Mouse (Mus musculus): ENCODE results near the gene Mfap2. TPM values are rescaled to one million over a fixed set of nuclear protein-coding genes. Genes with fewer than 3 reads are reported as not detected.

The Mfap2 gene
- polyA plus RNA-seq, 1 experiment from 2014 or later = 409 TPM

DNA sequence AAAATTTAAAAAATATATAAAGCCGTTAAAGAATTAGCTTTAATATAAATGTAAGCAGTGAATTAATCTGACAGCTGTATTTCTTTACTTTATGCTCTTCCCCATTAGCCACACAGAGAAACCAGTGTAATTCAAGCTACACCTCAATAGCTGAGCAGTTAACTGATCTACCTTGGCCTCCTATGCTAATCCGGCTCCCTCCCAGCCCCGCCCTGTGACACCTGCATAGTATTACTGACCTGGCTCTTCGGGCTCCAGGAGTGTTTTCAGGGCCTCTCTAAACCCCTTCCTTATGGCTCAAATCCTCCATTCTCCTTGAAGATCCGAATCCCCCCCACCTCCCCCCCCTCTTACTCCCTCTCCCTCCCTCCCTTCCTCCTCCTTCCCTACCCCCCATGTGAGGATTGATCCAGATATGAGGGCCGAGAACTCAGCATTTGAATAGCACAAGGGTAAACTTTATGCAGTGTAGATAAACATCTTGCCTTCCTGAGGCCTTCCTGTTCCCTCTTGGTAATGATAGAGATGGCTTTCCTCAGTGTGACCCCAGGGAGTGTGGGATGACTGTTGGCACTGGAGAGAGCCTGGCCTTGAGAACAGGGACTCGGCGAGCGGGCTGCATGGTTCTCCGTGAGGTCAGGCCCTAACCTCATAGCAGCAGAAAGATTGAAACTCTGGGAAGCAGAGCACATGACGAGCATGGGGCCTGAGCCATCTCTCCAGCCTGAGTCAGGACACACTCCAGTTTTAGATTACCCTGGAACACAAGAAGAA is 42.6 kb upstream of the Mfap2 start:
- H3K36me3 ChIP-seq (replicated peaks; ENCODE audit: control insufficient read depth, insufficient read depth, low read depth, low read length) = peaks cover 2% of the 10 kb centered on the region; the same call in 1 of the 2 replicates
- no peak overlapping the region for H3K4me3 ChIP-seq (ENCODE audit: low read depth, low read length)
- H3K9ac ChIP-seq (replicated peaks; ENCODE audit: low read length) = no peak overlapping the region
- H3K9me3 ChIP-seq (replicated peaks; ENCODE audit: control insufficient read depth, low read length) = no peaks in the 10 kb centered on the region
- WGBS = 88% methylated on average over 11 of the region's 11 CpGs
- no peaks in the 10 kb centered on the region for H3K4me1 ChIP-seq (ENCODE audit: control insufficient read depth, insufficient read depth, low read length)
- H3K27me3 ChIP-seq (ENCODE audit: control insufficient read depth, insufficient read depth, low read length) = no peaks in the 10 kb centered on the region
- DNase-seq (ENCODE audit: low spot score) (no peak), ATAC-seq (replicated peaks; ENCODE audit: insufficient number of reproducible peaks, low FRiP score, low TSS enrichment, low read depth) (no peak)
- H3K4me2 ChIP-seq (ENCODE audit: low read depth, low read length) = no peak overlapping the region
- H3K27ac ChIP-seq (replicated peaks; ENCODE audit: low read depth, low read length) = no peak overlapping the region

DNA sequence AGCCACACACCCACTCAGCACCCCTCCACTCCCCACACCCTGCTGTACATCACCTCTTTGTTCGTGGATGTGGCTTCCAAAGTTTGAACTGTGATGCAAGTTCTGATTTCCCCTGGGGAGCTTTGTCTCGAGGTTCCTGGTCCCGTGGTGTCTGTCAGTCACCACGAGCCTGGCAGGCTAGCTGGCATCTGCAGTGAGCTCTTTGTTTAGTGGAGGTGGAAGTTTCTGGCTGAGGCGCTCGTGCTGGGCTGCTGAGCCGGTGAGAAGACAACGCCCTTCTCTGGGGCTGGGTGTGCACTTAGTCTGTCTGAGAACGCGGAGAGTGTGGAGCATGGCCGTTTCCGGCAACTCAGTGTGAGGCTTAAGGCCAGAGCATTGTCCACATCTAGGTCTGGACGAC is 38.5 kb upstream of the Mfap2 start:
- H3K4me3 ChIP-seq (ENCODE audit: low read depth, low read length) = no peak overlapping the region
- H3K9me3 ChIP-seq (replicated peaks; ENCODE audit: control insufficient read depth, low read length) = no peaks in the 10 kb centered on the region
- H3K4me1 ChIP-seq (ENCODE audit: control insufficient read depth, insufficient read depth, low read length) = no peaks in the 10 kb centered on the region
- H3K27me3 ChIP-seq (ENCODE audit: control insufficient read depth, insufficient read depth, low read length) = no peaks in the 10 kb centered on the region
- ATAC-seq (replicated peaks; ENCODE audit: insufficient number of reproducible peaks, low FRiP score, low TSS enrichment, low read depth) (no peak), DNase-seq (ENCODE audit: low spot score) (no peak)
- no peak overlapping the region for H3K9ac ChIP-seq (replicated peaks; ENCODE audit: low read length)
- H3K4me2 ChIP-seq (ENCODE audit: low read depth, low read length) = no peak overlapping the region
- H3K36me3 ChIP-seq (replicated peaks; ENCODE audit: control insufficient read depth, insufficient read depth, low read depth, low read length) = peaks cover 18% of the 10 kb centered on the region
- no peak overlapping the region for H3K27ac ChIP-seq (replicated peaks; ENCODE audit: low read depth, low read length)
- WGBS = 90% methylated on average over 13 of the region's 13 CpGs

DNA sequence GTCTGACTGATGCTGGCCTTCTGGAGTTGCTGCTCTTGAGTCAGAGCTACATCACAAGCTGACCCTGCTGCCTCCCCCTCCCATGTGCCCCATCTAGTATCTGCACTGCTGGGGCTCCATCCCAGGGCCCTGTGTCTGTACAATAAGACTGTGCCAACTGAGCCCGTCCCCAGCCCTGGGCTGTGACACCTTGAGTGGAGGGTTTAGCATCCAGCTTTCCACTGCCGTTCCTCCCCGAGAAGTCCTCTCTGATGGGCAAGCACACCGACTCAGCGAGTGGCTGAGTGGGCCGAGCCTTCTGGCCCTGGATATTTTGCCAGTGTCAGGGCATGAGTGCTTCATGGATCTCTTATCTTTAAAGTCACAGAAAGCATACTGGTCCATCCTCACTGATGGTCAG is 35.8 kb upstream of the Mfap2 start:
- no peak overlapping the region for H3K4me3 ChIP-seq (ENCODE audit: low read depth, low read length)
- peaks cover 25% of the 10 kb centered on the region for H3K36me3 ChIP-seq (replicated peaks; ENCODE audit: control insufficient read depth, insufficient read depth, low read depth, low read length)
- ATAC-seq (replicated peaks; ENCODE audit: insufficient number of reproducible peaks, low FRiP score, low TSS enrichment, low read depth) (no peak), DNase-seq (ENCODE audit: low spot score) (no peak)
- no peak overlapping the region for H3K4me2 ChIP-seq (ENCODE audit: low read depth, low read length)
- H3K27ac ChIP-seq (replicated peaks; ENCODE audit: low read depth, low read length) = no peak overlapping the region
- no peak overlapping the region for H3K9ac ChIP-seq (replicated peaks; ENCODE audit: low read length)
- H3K4me1 ChIP-seq (ENCODE audit: control insufficient read depth, insufficient read depth, low read length) = no peaks in the 10 kb centered on the region
- H3K9me3 ChIP-seq (replicated peaks; ENCODE audit: control insufficient read depth, low read length) = no peaks in the 10 kb centered on the region
- no peaks in the 10 kb centered on the region for H3K27me3 ChIP-seq (ENCODE audit: control insufficient read depth, insufficient read depth, low read length)
- WGBS = 95% methylated on average over 6 of the region's 6 CpGs

DNA sequence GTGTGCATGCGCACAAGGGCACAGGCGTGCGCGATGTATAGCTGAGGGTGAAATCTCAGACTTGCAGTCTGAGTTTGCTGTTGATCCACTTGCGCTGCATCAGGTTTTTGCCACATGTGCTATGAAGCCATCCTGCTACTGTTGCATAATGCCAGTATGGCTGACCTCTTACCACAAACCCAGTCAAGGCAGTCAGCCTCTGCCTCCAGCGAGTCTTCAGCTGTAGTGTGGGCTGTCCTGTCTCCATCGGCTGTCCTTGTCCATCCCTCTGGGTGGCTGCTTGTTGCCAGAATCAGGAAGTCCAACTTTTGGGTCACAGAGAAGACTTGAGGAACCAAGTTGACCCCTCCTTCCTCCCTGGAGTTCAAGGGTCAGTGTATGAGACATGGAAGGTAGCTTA is 34.9 kb upstream of the Mfap2 start:
- Histone ChIP-seq H3K9me3 (replicated peaks; ENCODE audit: control insufficient read depth, low read length) (no peaks in the 10 kb centered on the region), H3K4me2 (ENCODE audit: low read depth, low read length) (no peak overlapping the region), H3K36me3 (replicated peaks; ENCODE audit: control insufficient read depth, insufficient read depth, low read depth, low read length) (peaks cover 26% of the 10 kb centered on the region), H3K9ac (replicated peaks; ENCODE audit: low read length) (no peak overlapping the region), H3K27ac (replicated peaks; ENCODE audit: low read depth, low read length) (no peak overlapping the region), H3K27me3 (ENCODE audit: control insufficient read depth, insufficient read depth, low read length) (no peaks in the 10 kb centered on the region), H3K4me1 (ENCODE audit: control insufficient read depth, insufficient read depth, low read length) (no peaks in the 10 kb centered on the region), H3K4me3 (ENCODE audit: low read depth, low read length) (no peak overlapping the region)
- DNase-seq (ENCODE audit: low spot score) = no peak
- 95% methylated on average over 7 of the region's 7 CpGs for WGBS
- ATAC-seq (replicated peaks; ENCODE audit: insufficient number of reproducible peaks, low FRiP score, low TSS enrichment, low read depth) = no peak

DNA sequence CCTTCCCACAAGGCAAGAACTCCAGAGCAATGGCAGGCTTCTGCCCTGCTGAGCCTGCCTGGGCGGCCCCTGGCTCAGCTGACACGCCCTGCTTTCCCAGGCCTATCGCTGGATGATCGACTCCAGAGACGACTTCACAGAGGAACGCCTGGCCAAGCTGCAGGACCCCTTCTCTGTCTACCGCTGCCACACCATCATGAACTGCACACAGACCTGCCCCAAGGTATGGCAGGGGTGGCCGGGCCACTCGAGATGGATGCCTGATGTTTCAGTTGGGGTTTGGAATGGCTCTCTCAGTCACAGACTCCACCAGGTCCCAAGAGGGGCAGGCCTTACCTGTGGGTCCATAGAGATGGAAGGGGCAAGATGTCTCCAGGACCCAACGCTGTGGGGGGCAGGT is 32.9 kb upstream of the Mfap2 start:
- ATAC-seq (replicated peaks; ENCODE audit: insufficient number of reproducible peaks, low FRiP score, low TSS enrichment, low read depth) (no peak), DNase-seq (ENCODE audit: low spot score) (no peak)
- Histone ChIP-seq H3K4me1 (ENCODE audit: control insufficient read depth, insufficient read depth, low read length) (no peaks in the 10 kb centered on the region), H3K4me3 (ENCODE audit: low read depth, low read length) (no peak overlapping the region), H3K27me3 (ENCODE audit: control insufficient read depth, insufficient read depth, low read length) (no peaks in the 10 kb centered on the region), H3K27ac (replicated peaks; ENCODE audit: low read depth, low read length) (no peak overlapping the region), H3K36me3 (replicated peaks; ENCODE audit: control insufficient read depth, insufficient read depth, low read depth, low read length) (peaks cover 24% of the 10 kb centered on the region), H3K9ac (replicated peaks; ENCODE audit: low read length) (no peak overlapping the region), H3K9me3 (replicated peaks; ENCODE audit: control insufficient read depth, low read length) (no peaks in the 10 kb centered on the region), H3K4me2 (ENCODE audit: low read depth, low read length) (no peak overlapping the region)
- WGBS = 90% methylated on average over 10 of the region's 10 CpGs

DNA sequence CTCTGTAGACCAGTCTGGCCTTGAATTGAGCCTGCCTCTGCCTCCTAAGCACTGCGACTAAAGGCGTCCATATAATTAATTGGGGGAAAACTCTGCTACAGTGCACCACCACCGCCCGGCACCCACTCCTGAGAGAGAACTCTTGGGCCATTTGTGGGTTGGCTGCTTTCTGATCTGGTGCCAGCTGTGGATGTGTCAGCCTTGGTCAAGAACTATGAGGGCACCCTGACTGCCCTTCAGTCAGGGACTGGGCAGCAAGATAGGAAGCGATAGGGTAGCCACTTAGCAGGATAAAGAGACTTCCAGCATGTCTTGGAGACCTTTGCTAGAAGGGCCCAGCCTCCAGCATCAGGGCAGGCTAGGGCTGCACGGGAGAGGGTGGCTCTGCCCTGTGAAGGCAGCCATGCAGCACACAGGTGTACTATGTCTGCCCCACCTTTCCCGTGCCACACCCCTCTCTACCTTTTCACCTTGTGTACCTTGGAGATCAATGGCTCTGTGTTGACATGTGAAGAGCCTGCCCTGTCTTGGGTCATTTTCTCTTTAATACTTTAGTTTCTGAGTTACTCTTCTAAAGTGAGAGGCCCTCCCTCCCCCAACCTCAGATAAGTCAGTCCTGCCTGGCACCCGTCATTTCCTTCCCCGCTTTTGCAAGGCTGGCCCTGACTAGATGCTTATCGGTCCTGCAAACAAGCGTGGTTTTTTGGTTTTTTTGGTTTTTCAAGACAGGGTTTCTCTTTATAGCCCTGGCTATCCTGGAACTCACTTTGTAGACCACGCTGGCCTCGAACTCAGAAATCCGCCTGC is 32.1 kb upstream of the Mfap2 start:
- DNase-seq (ENCODE audit: low spot score) (no peak), ATAC-seq (replicated peaks; ENCODE audit: insufficient number of reproducible peaks, low FRiP score, low TSS enrichment, low read depth) (no peak)
- Histone ChIP-seq H3K27me3 (ENCODE audit: control insufficient read depth, insufficient read depth, low read length) (no peaks in the 10 kb centered on the region), H3K4me2 (ENCODE audit: low read depth, low read length) (no peak overlapping the region), H3K36me3 (replicated peaks; ENCODE audit: control insufficient read depth, insufficient read depth, low read depth, low read length) (peaks cover 21% of the 10 kb centered on the region), H3K4me3 (ENCODE audit: low read depth, low read length) (no peak overlapping the region), H3K4me1 (ENCODE audit: control insufficient read depth, insufficient read depth, low read length) (no peaks in the 10 kb centered on the region), H3K9ac (replicated peaks; ENCODE audit: low read length) (no peak overlapping the region), H3K27ac (replicated peaks; ENCODE audit: low read depth, low read length) (no peak overlapping the region), H3K9me3 (replicated peaks; ENCODE audit: control insufficient read depth, low read length) (no peaks in the 10 kb centered on the region)
- 92% methylated on average over 14 of the region's 14 CpGs for WGBS

DNA sequence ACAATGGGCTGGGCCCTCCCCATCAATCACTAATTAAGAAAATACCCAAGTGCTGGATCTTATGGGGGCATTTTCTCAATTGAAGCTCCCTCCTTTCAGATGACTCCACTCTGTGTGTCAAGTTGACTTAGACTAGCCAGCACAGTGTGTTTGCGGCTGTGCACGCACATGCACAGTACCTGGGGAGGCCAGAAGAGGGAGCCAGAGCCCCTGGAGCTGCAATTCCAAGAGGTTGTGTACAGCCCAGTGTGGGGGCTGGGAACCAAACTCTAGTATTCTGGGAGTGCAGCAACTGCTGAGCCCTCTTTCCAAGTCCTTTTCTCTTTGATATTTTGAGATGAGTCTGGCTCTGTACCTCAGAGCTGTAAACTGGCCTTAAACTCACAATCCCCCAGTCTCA is 28.6 kb upstream of the Mfap2 start:
- H3K4me1 ChIP-seq (ENCODE audit: control insufficient read depth, insufficient read depth, low read length) = no peaks in the 10 kb centered on the region
- peaks cover 8% of the 10 kb centered on the region for H3K36me3 ChIP-seq (replicated peaks; ENCODE audit: control insufficient read depth, insufficient read depth, low read depth, low read length)
- no peaks in the 10 kb centered on the region for H3K27me3 ChIP-seq (ENCODE audit: control insufficient read depth, insufficient read depth, low read length)
- H3K27ac ChIP-seq (replicated peaks; ENCODE audit: low read depth, low read length) = no peak overlapping the region
- no peak overlapping the region for H3K4me2 ChIP-seq (ENCODE audit: low read depth, low read length)
- DNase-seq (ENCODE audit: low spot score) (no peak), ATAC-seq (replicated peaks; ENCODE audit: insufficient number of reproducible peaks, low FRiP score, low TSS enrichment, low read depth) (no peak)
- WGBS = 91% methylated on average over 2 of the region's 2 CpGs
- no peak overlapping the region for H3K4me3 ChIP-seq (ENCODE audit: low read depth, low read length)
- no peaks in the 10 kb centered on the region for H3K9me3 ChIP-seq (replicated peaks; ENCODE audit: control insufficient read depth, low read length)
- no peak overlapping the region for H3K9ac ChIP-seq (replicated peaks; ENCODE audit: low read length)

DNA sequence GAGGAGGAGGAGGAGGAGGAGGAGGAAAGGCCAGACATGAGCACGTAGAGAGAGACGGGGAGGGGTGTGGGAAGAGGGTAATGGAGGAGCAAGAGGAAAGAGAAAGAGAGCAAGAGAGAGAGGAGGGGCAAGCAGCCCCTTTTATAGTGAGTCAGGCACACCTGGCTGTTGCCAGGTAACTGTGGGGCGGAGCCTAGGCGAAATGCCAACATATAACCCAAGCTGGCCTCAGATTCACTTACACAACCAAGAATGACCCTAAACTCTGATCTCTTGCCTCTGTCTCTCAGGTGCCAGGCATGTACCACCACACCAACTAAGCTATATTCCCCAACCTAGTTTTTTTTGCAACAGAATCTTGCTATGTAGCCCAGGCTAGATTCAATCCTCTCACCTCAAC is 27.4 kb upstream of the Mfap2 start:
- Histone ChIP-seq H3K9me3 (replicated peaks; ENCODE audit: control insufficient read depth, low read length) (no peaks in the 10 kb centered on the region), H3K36me3 (replicated peaks; ENCODE audit: control insufficient read depth, insufficient read depth, low read depth, low read length) (peaks cover 6% of the 10 kb centered on the region), H3K27ac (replicated peaks; ENCODE audit: low read depth, low read length) (no peak overlapping the region), H3K27me3 (ENCODE audit: control insufficient read depth, insufficient read depth, low read length) (no peaks in the 10 kb centered on the region), H3K4me1 (ENCODE audit: control insufficient read depth, insufficient read depth, low read length) (no peaks in the 10 kb centered on the region), H3K9ac (replicated peaks; ENCODE audit: low read length) (no peak overlapping the region), H3K4me3 (ENCODE audit: low read depth, low read length) (no peak overlapping the region), H3K4me2 (ENCODE audit: low read depth, low read length) (no peak overlapping the region)
- ATAC-seq (replicated peaks; ENCODE audit: insufficient number of reproducible peaks, low FRiP score, low TSS enrichment, low read depth) = no peak
- 52% methylated on average over 4 of the region's 4 CpGs for WGBS
- no peak for DNase-seq (ENCODE audit: low spot score)

All from embryonic facial prominence, embryonic 11.5 days (tissue).